7 mouse cellular contexts compared by ENCODE assay signal in the genomic region with DNA sequence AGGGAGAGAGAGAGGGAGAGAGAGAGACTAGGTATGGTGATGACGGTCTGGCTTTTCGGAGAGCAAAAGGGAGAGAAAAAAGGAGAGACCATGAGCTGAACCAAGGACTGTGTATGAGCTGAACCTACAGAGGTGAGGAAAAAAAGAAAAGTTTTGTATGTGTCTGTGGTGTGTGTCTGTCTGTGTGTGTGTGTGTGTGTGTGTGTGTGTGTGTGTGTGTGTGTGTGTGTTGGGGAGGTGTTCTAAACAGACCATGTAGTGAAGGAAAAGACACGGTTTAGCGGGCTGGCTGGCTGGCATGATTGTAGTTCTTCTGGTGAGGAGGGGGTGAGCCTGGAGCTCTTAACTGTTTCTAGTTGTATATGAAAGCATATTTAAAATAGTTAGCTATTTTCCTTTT.
DNase-seq lines count a peak whose midpoint lies in the region; ATAC-seq and TF ChIP-seq lines count a peak whose summit lies in the region.

No protein-coding gene starts in this region.

- H3K9me3 ChIP-seq in lung, embryonic 16.5 days (ENCODE audit: control insufficient read depth, low read length) = no peaks in the 10 kb centered on the region
- H3K9me3 ChIP-seq in heart, embryonic 12.5 days (replicated peaks) = no peaks in the 10 kb centered on the region
- no peaks in the 10 kb centered on the region for H3K9me3 ChIP-seq in limb, embryonic 13.5 days
- no peaks in the 10 kb centered on the region for H3K9me3 ChIP-seq in stomach, postnatal 0 days (ENCODE audit: control insufficient read depth, low read length)

- no peaks in the 10 kb centered on the region for H3K36me3 ChIP-seq in lung, embryonic 16.5 days (ENCODE audit: control insufficient read depth, insufficient read depth, low read length)
- no peaks in the 10 kb centered on the region for H3K36me3 ChIP-seq in heart, embryonic 12.5 days
- no peaks in the 10 kb centered on the region for H3K36me3 ChIP-seq in limb, embryonic 13.5 days
- no peaks in the 10 kb centered on the region for H3K36me3 ChIP-seq in stomach, postnatal 0 days (ENCODE audit: control insufficient read depth, insufficient read depth, low read length)

- no peak for TF ChIP-seq CTCF in stomach, postnatal 0 days (IDR thresholded peaks at IDR 0.05; ENCODE audit: low read depth)

- peak overlapping the region; percentile 63 for H3K4me2 ChIP-seq in lung, embryonic 16.5 days (ENCODE audit: low read depth, low read length)
- H3K4me2 ChIP-seq in heart, embryonic 12.5 days = peak overlapping the region; percentile 76
- peak overlapping the region; percentile 62 for H3K4me2 ChIP-seq in limb, embryonic 13.5 days (replicated peaks)
- H3K4me2 ChIP-seq in stomach, postnatal 0 days (replicated peaks; ENCODE audit: low read depth) = peak overlapping the region; percentile 48

- peak overlapping the region; percentile 66 for H3K9ac ChIP-seq in lung, embryonic 16.5 days (ENCODE audit: low read length)
- H3K9ac ChIP-seq in heart, embryonic 12.5 days = peak overlapping the region; percentile 88
- peak overlapping the region; percentile 93 for H3K9ac ChIP-seq in limb, embryonic 13.5 days
- peak overlapping the region; percentile 71 for H3K9ac ChIP-seq in stomach, postnatal 0 days (ENCODE audit: low read length)

- peak overlapping the region; percentile 59 for H3K4me3 ChIP-seq in lung, embryonic 16.5 days (ENCODE audit: low read length)
- H3K4me3 ChIP-seq in heart, embryonic 12.5 days = peak overlapping the region; percentile 85
- peak overlapping the region; percentile 66 for H3K4me3 ChIP-seq in limb, embryonic 13.5 days
- H3K4me3 ChIP-seq in stomach, postnatal 0 days (ENCODE audit: low read depth, low read length) = peak overlapping the region; percentile 47

- ATAC-seq in lung, embryonic 16.5 days (ENCODE audit: low read depth) = peak; percentile 18; the same call in 1 of the 2 replicates
- peak; percentile 36; the same call in 1 of the 2 replicates for ATAC-seq in heart, embryonic 12.5 days (ENCODE audit: insufficient number of reproducible peaks, low FRiP score)
- ATAC-seq in limb, embryonic 13.5 days (ENCODE audit: low FRiP score, low read depth) = peak; percentile 20
- peak; percentile 46 for ATAC-seq in stomach, postnatal 0 days (ENCODE audit: low FRiP score, low TSS enrichment)
- ATAC-seq in megakaryocyte, adult 5-6 weeks (ENCODE audit: poor library complexity, severe bottlenecking) = no peak

- H3K27ac ChIP-seq in lung, embryonic 16.5 days (ENCODE audit: low read length) = peak overlapping the region; percentile 81
- H3K27ac ChIP-seq in heart, embryonic 12.5 days (ENCODE audit: poor library complexity, severe bottlenecking) = peak overlapping the region; percentile 82
- H3K27ac ChIP-seq in limb, embryonic 13.5 days = peak overlapping the region; percentile 100
- peak overlapping the region; percentile 80 for H3K27ac ChIP-seq in stomach, postnatal 0 days (replicated peaks)

- H3K27me3 ChIP-seq in lung, embryonic 16.5 days (ENCODE audit: control insufficient read depth, insufficient read depth, low read depth, low read length) = peaks cover 9% of the 10 kb centered on the region
- H3K27me3 ChIP-seq in heart, embryonic 12.5 days (replicated peaks) = no peaks in the 10 kb centered on the region
- H3K27me3 ChIP-seq in limb, embryonic 13.5 days = no peaks in the 10 kb centered on the region
- no peaks in the 10 kb centered on the region for H3K27me3 ChIP-seq in stomach, postnatal 0 days (ENCODE audit: control insufficient read depth, insufficient read depth, low read length)

- no peak for DNase-seq in lung, adult 18-20 months
- no peak for DNase-seq in stomach, postnatal 0 days (ENCODE audit: low spot score)
- DNase-seq in urinary bladder, adult 2 months (ENCODE audit: low spot score) = no peak

- no peak for TF ChIP-seq EP300 in stomach, postnatal 0 days (optimal IDR thresholded peaks at IDR 0.05)

- H3K4me1 ChIP-seq in lung, embryonic 16.5 days (replicated peaks; ENCODE audit: control insufficient read depth, insufficient read depth, low read length) = no peaks in the 10 kb centered on the region; the same call in 1 of the 2 replicates
- H3K4me1 ChIP-seq in heart, embryonic 12.5 days (replicated peaks) = peaks cover 28% of the 10 kb centered on the region
- H3K4me1 ChIP-seq in limb, embryonic 13.5 days = peaks cover 35% of the 10 kb centered on the region
- no peaks in the 10 kb centered on the region for H3K4me1 ChIP-seq in stomach, postnatal 0 days (replicated peaks; ENCODE audit: control insufficient read depth, insufficient read depth)

- WGBS in lung, embryonic 16.5 days = 4% methylated on average over 4 of the region's 4 CpGs
- WGBS in heart, embryonic 12.5 days = 1% methylated on average over 4 of the region's 4 CpGs
- 1% methylated on average over 4 of the region's 4 CpGs for WGBS in limb, embryonic 13.5 days
- WGBS in stomach, postnatal 0 days = 1% methylated on average over 4 of the region's 4 CpGs
